Comparison of ENCODE assay signal across 17 mouse cellular contexts in the genomic region with DNA sequence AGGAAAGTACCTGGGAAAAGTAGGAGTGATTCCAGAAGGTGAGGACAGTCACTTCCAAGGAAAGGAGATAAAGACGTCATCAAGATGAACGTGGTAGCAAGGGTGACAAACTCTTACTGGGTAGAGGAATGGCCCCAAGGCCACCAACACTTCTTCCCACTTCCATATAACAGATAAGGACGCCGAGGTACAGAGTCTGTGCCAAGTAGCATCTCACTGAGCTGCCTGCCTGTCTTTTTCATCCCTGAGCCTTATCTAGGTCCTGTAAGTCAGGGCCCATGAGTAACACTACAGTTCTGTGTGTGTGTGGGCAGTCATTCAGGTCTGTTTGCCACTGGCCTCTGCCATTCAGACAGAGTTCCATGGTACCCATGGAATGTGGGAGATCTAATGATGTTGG. TPM values are rescaled to one million over a fixed set of nuclear protein-coding genes. Genes with fewer than 3 reads are reported as not detected.
"Had no signal": no experiment of that assay in that cellular context is flagged by ENCODE, and none has a peak within 500 bp of the region (broad histone marks: within the 10 kb centered on the region; RNA-seq: fewer than 3 reads in every experiment).

No protein-coding gene starts in this region.

- H3K9ac ChIP-seq: neural tube, embryonic 13.5 days; neural tube, embryonic 15.5 days; stomach, embryonic 15.5 days had no signal

- H3K27ac ChIP-seq: neural tube, embryonic 13.5 days; neural tube, embryonic 15.5 days; stomach, embryonic 15.5 days; stomach, postnatal 0 days had no signal

- H3K36me3 ChIP-seq: neural tube, embryonic 13.5 days; neural tube, embryonic 15.5 days; stomach, embryonic 15.5 days had no signal

- DNase-seq: retina, postnatal 1 day; right cerebral cortex, adult 18-20 months; right cerebral cortex, postnatal 14 days; right cerebral cortex, postnatal 25 days; right cerebral cortex, postnatal 4 days; spleen, adult 18-20 months; thymus, adult 18-20 months; thymus, adult 2 months; thymus, postnatal 14 days; thymus, postnatal 25 days; thymus, postnatal 36 days; thymus, postnatal 4 days had no signal

- H3K4me2 ChIP-seq: neural tube, embryonic 13.5 days; neural tube, embryonic 15.5 days; stomach, embryonic 15.5 days had no signal

- H3K27me3 ChIP-seq: neural tube, embryonic 13.5 days; neural tube, embryonic 15.5 days; stomach, embryonic 15.5 days had no signal

- H3K4me3 ChIP-seq: neural tube, embryonic 13.5 days; neural tube, embryonic 15.5 days; stomach, embryonic 15.5 days had no signal

- H3K9me3 ChIP-seq: neural tube, embryonic 13.5 days; neural tube, embryonic 15.5 days; stomach, embryonic 15.5 days had no signal

RNA-seq across cellular contexts. Expression of gene Pcsk6, which starts 23.4 kb away (rescaled TPM):
- total RNA-seq: neutrophil, adult 5-6 weeks had no signal
